Mouse (Mus musculus) liver, adult 2 months (tissue): ENCODE results near the gene Dnajc17. TPM values are rescaled to one million over a fixed set of nuclear protein-coding genes. Genes with fewer than 3 reads are reported as not detected.

ENCODE experiments used
- DNase-seq: peaks from one replicate; pipeline ENCODE4 v3.0.0-alpha.2; 2011; ENCODE audit warnings: low read depth, low spot score; ENCODE audit errors: extremely low read depth
- H3K27ac ChIP-seq: fragments of 200-500 bp; replicated peaks from 2 replicates; pipeline ENCODE4 v1.5.1; 2012; ENCODE audit warnings: low read depth, mild to moderate bottlenecking, control low read depth, inconsistent platforms, low read length; ENCODE audit not compliant: insufficient read depth
- H3K27me3 ChIP-seq: fragments of 200-500 bp; 2 replicates; pipeline ENCODE4 v1.6.1; 2012; ENCODE audit warnings: mild to moderate bottlenecking, moderate library complexity, low read length, inconsistent platforms; ENCODE audit not compliant: control insufficient read depth, insufficient read depth
- H3K36me3 ChIP-seq: fragments of 200-500 bp; 2 replicates; pipeline ENCODE4 v1.6.1; 2012; ENCODE audit warnings: low read length, inconsistent platforms; ENCODE audit not compliant: control insufficient read depth, insufficient read depth
- H3K4me1 ChIP-seq: fragments of 200-500 bp; 2 replicates; pipeline ENCODE4 v1.6.1; 2011; ENCODE audit warnings: low read length; ENCODE audit not compliant: control insufficient read depth, insufficient read depth
- H3K4me3 ChIP-seq: fragments of 200-500 bp; 2 replicates; pipeline ENCODE4 v1.5.1; 2011; ENCODE audit warnings: low read depth, mild to moderate bottlenecking, control low read depth, low read length, moderate library complexity; ENCODE audit not compliant: insufficient read depth
- H3K79me2 ChIP-seq: fragments of 200-500 bp; 2 replicates; pipeline ENCODE4 v1.6.1; 2012; ENCODE audit warnings: inconsistent platforms, mild to moderate bottlenecking, low read length, moderate library complexity; ENCODE audit not compliant: control insufficient read depth, insufficient read depth
- H3K9ac ChIP-seq: fragments of 200-500 bp; 2 replicates; pipeline ENCODE4 v1.6.1; 2012; ENCODE audit warnings: low read depth, mild to moderate bottlenecking, control low read depth, inconsistent platforms, low read length
- CTCF ChIP-seq: fragments of 200-500 bp; IDR thresholded peaks from 2 replicates; pipeline ENCODE4 v1.5.1; 2011; ENCODE audit warnings: low read depth, low read length, control low read depth
- POLR2A ChIP-seq: fragments of 200-500 bp; IDR thresholded peaks from 2 replicates; pipeline ENCODE4 v1.6.1; 2011; ENCODE audit warnings: low read length, control low read depth; ENCODE audit not compliant: insufficient read depth; ENCODE audit errors: extremely low read depth
- WGBS: fragments of 180-500 bp; shearing (Covaris S2); methylation state at CpG from one replicate; pipeline ENCODE4 v1.1.7; 2018; 5-methylcytosine and 5-hydroxymethylcytosine counted together
- polyA plus RNA-seq: library from polyadenylated mRNA; depleted of rRNA; stranded (reverse); fragments of >200 nt; gene quantifications from 2 replicates; pipeline ENCODE4 v1.2.3, GENCODE M21; 2012
- total RNA-seq: library from RNA; depleted of rRNA; stranded (reverse); fragments of >200 nt; gene quantifications from 2 replicates; pipeline ENCODE4 v1.2.3, GENCODE M21; 2014

Gene Dnajc17
- total and polyA plus RNA-seq, 2 experiments: 2.6 to 3.6 TPM

- TF ChIP-seq CTCF (no peak), POLR2A (no peak)
- no peak for DNase-seq
- Histone ChIP-seq H3K36me3 (no peaks in the 10 kb centered on the region), H3K27me3 (no peaks in the 10 kb centered on the region), H3K9ac (no peak overlapping the region), H3K27ac (no peak overlapping the region), H3K4me3 (no peak overlapping the region), H3K4me1 (no peaks in the 10 kb centered on the region), H3K79me2 (no peaks in the 10 kb centered on the region)
- 81% methylated on average over 7 of the region's 7 CpGs for WGBS
Observed at GRCm38 (mm10) chr2:119245246-119245645, 36.7 kb upstream of the Dnajc17 start.

GRCm38 (mm10) chr2:119242548-119242947 is 34.0 kb upstream of the Dnajc17 start:
- H3K36me3 ChIP-seq: no peaks in the 10 kb centered on the region

GRCm38 (mm10) chr2:119240819-119241186 is 32.2 kb upstream of the Dnajc17 start:
- H3K27me3 ChIP-seq: peaks cover 14% of the 10 kb centered on the region

More at GRCm38 (mm10) chr2:119242548-119242947, 34.0 kb upstream of the Dnajc17 start:
- no peak overlapping the region for H3K9ac ChIP-seq
- no peak overlapping the region for H3K4me3 ChIP-seq
- H3K27me3 ChIP-seq: peaks cover 6% of the 10 kb centered on the region
- H3K27ac ChIP-seq: no peak overlapping the region
- TF ChIP-seq POLR2A (no peak), CTCF (no peak)
- no peaks in the 10 kb centered on the region for H3K79me2 ChIP-seq
- 51% methylated on average over 9 of the region's 9 CpGs for WGBS
- DNase-seq: no peak
- no peaks in the 10 kb centered on the region for H3K4me1 ChIP-seq

GRCm38 (mm10) chr2:119240075-119240818 is 31.7 kb upstream of the Dnajc17 start:
- Histone ChIP-seq H3K36me3 (no peaks in the 10 kb centered on the region), H3K27ac (no peak overlapping the region), H3K4me1 (0 out of 2 replicates have a peak, but pooled peaks cover 3% of the 10 kb centered on the region), H3K79me2 (no peaks in the 10 kb centered on the region), H3K4me3 (no peak overlapping the region), H3K27me3 (peaks cover 14% of the 10 kb centered on the region), H3K9ac (no peak overlapping the region)
- 85% methylated on average over 4 of the region's 4 CpGs for WGBS
- no peak for DNase-seq
- TF ChIP-seq CTCF: no peak
- TF ChIP-seq POLR2A: no peak

More at GRCm38 (mm10) chr2:119240819-119241186, 32.2 kb upstream of the Dnajc17 start:
- Histone ChIP-seq H3K36me3 (no peaks in the 10 kb centered on the region), H3K9ac (no peak overlapping the region), H3K27ac (no peak overlapping the region), H3K79me2 (no peaks in the 10 kb centered on the region), H3K4me1 (0 out of 2 replicates have a peak, but pooled peaks cover 3% of the 10 kb centered on the region), H3K4me3 (no peak overlapping the region)
- TF ChIP-seq CTCF (no peak), POLR2A (no peak)
- no peak for DNase-seq
- WGBS: 92% methylated on average over 4 of the region's 4 CpGs

GRCm38 (mm10) chr2:119238671-119239070 is 30.1 kb upstream of the Dnajc17 start:
- TF ChIP-seq CTCF (no peak), POLR2A (no peak)
- Histone ChIP-seq H3K36me3 (no peaks in the 10 kb centered on the region), H3K4me3 (no peak overlapping the region), H3K79me2 (no peaks in the 10 kb centered on the region), H3K27ac (no peak overlapping the region), H3K9ac (no peak overlapping the region), H3K4me1 (0 out of 2 replicates have a peak, but pooled peaks cover 3% of the 10 kb centered on the region), H3K27me3 (peaks cover 14% of the 10 kb centered on the region)
- 89% methylated on average over 2 of the region's 2 CpGs for WGBS
- no peak for DNase-seq

GRCm38 (mm10) chr2:119237871-119238220 is 29.3 kb upstream of the Dnajc17 start:
- no peaks in the 10 kb centered on the region for H3K79me2 ChIP-seq
- 12% methylated on average over 31 of the region's 31 CpGs for WGBS
- DNase-seq: no peak
- 0 out of 2 replicates have a peak, but pooled peaks cover 3% of the 10 kb centered on the region for H3K4me1 ChIP-seq
- no peaks in the 10 kb centered on the region for H3K36me3 ChIP-seq
- H3K27ac ChIP-seq: no peak overlapping the region
- peak overlapping the region; percentile 40; the same call in 1 of the 2 replicates for H3K4me3 ChIP-seq
- no peak overlapping the region for H3K9ac ChIP-seq
- H3K27me3 ChIP-seq: peaks cover 14% of the 10 kb centered on the region
- no peak for TF ChIP-seq CTCF
- no peak for TF ChIP-seq POLR2A
